Mouse (Mus musculus) ES-Bruce4 (cell line): Measurements from ENCODE around the gene Taf8.

Experiments
- CTCF ChIP-seq: IDR thresholded peaks from one replicate; pipeline ENCODE4 v1.8.1; 2011; ENCODE audit warnings: low read depth, low read length
- EP300 ChIP-seq: IDR thresholded peaks from 2 replicates; pipeline ENCODE4 v1.6.1; 2011; ENCODE audit warnings: low read depth, low read length; ENCODE audit not compliant: insufficient read depth
- POLR2A ChIP-seq: IDR thresholded peaks from one replicate; pipeline ENCODE4 v1.8.1; 2011; ENCODE audit warnings: low read length; ENCODE audit not compliant: insufficient read depth

DNA sequence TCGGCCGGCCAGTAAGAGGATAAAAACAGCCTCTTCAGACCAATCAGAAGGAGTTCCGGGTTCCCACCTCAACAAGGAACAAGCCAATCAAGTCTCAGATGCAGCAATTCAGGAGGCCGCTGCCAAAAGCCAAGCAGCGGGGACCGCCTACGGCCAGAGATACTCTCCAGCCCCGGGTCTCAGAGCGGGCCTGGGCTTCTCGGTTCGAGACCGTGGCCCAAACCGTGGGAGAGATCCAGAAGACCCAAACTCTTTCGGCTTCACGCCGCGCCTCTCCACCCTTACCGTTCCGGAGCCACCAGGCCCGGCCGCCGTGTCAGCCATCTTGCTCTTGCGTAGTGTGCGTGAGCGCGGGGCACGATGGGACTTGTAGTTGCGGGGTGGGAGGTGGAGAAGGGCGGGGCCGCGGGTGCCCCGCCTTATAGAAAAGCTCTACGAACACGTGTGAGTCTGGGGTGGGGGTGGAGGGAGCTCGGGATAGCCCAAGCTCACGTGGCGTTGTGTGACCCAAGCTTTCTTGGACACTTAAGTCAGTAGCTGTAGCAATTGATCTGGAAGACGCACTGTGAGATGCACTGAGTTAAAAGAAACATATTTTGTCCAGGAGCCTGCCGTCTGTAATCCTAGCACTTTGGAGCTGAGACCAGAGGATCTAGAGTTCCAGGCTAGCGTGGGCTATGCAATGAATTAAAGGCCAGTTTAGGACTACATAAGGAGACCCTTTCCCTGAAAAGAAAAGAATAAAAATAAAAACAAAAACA is at the start of gene Taf8:
- TF ChIP-seq CTCF (no peak), EP300 (0 out of 2 replicates have a peak, but pooled peaks have one; percentile 47), POLR2A (peak; percentile 32)
